Mouse (Mus musculus) frontal cortex, adult (tissue): ENCODE data around the gene Olfr875.
"Not testable (repeated sequence)": the region's sequence is repeated elsewhere in the genome, so short reads cannot be mapped to it uniquely, and the experiment has no call there.

Experiments
- ATAC-seq: cut with Nextera tagmentation; 2 replicates; pipeline ENCODE4 v1.9.2; 2017; ENCODE audit warnings: mild to moderate bottlenecking, moderate library complexity, mixed read lengths; ENCODE audit not compliant: low TSS enrichment

Olfr875 gene

GRCm38 (mm10) chr9:37771759-37772158 is at the start of gene Olfr875:
Gene Olfr875 (plus strand): TSS chr9:37771857.
- no peak for ATAC-seq

GRCm38 (mm10) chr9:37734310-37734709 is 37.3 kb upstream of the Olfr875 start:
- ATAC-seq = no peak

- ATAC-seq = no peak
Measured at GRCm38 (mm10) chr9:37744806-37745205, 26.9 kb upstream of the Olfr875 start, which contains the start of gene Olfr874. Gene Olfr874 (plus strand): TSS chr9:37745106.

GRCm38 (mm10) chr9:37750319-37751075 is 21.2 kb upstream of the Olfr875 start:
- ATAC-seq = peak; percentile 98

- no peak for ATAC-seq
Measured at GRCm38 (mm10) chr9:37751467-37751866, 20.2 kb upstream of the Olfr875 start.

GRCm38 (mm10) chr9:37752006-37752405 is 19.7 kb upstream of the Olfr875 start:
- ATAC-seq = no peak

- ATAC-seq = no peak
Measured at GRCm38 (mm10) chr9:37761728-37762127, 9.9 kb upstream of the Olfr875 start.

- ATAC-seq = no peak
Measured at GRCm38 (mm10) chr9:37762541-37762940, 9.1 kb upstream of the Olfr875 start.

- ATAC-seq = no peak
Measured at GRCm38 (mm10) chr9:37770661-37771060, 996 bp upstream of the Olfr875 start.

- peak; percentile 44 for ATAC-seq
Measured at GRCm38 (mm10) chr9:37782766-37783260, 11.2 kb downstream of the Olfr875 start.

- not testable (repeated sequence) for ATAC-seq
Measured at GRCm38 (mm10) chr9:37783394-37784387, 12.0 kb downstream of the Olfr875 start.

GRCm38 (mm10) chr9:37786411-37786810 is 14.8 kb downstream of the Olfr875 start:
- ATAC-seq = no peak

- ATAC-seq = peak; percentile 87
Measured at GRCm38 (mm10) chr9:37802055-37802454, 30.4 kb downstream of the Olfr875 start.

- no peak for ATAC-seq
Measured at GRCm38 (mm10) chr9:37802731-37803130, 31.1 kb downstream of the Olfr875 start, which contains the start of gene Olfr876. Gene Olfr876 (plus strand): TSS chr9:37803031.

GRCm38 (mm10) chr9:37807235-37807634 is 35.6 kb downstream of the Olfr875 start:
- peak; percentile 43 for ATAC-seq

GRCm38 (mm10) chr9:37808456-37808855 is 36.8 kb downstream of the Olfr875 start:
- ATAC-seq = no peak

GRCm38 (mm10) chr9:37808976-37809375 is 37.3 kb downstream of the Olfr875 start:
- ATAC-seq = no peak

GRCm38 (mm10) chr9:37814696-37815095 is 43.0 kb downstream of the Olfr875 start:
- ATAC-seq = peak; percentile 91
